16 mouse cellular contexts compared by ENCODE assay signal in genomic region chr6:87921201-87921600, GRCm38 (mm10). TPM values are rescaled to one million over a fixed set of nuclear protein-coding genes. Genes with fewer than 3 reads are reported as not detected.
DNase-seq lines count a peak whose midpoint lies in the region.
"Had no signal": no experiment of that assay in that cellular context is flagged by ENCODE, and none has a peak within 500 bp of the region (broad histone marks: within the 10 kb centered on the region; RNA-seq: fewer than 3 reads in every experiment).

No protein-coding gene starts in this region.

- peak; percentile 48 for DNase-seq in thymus, postnatal 0 days (ENCODE audit: low spot score)
- no peak for DNase-seq in thymus, postnatal 36 days
- DNase-seq in CD4-positive helper T cell, adult 2 months (ENCODE audit: low read depth, low spot score), result peak; percentile 56
- peak; percentile 37 for DNase-seq in T-cell, adult 2 months (ENCODE audit: low spot score)
- no peak for DNase-seq in frontal cortex, adult 2 months (ENCODE audit: extremely low spot score in 1 of 2, low spot score in 1 of 2)
- no peak for DNase-seq in ovary, adult 18-20 months (ENCODE audit: low spot score)
- DNase-seq: adrenal gland, adult 2 months; adrenal gland, postnatal 10 days; adrenal gland, postnatal 25 days; cerebellum, adult 11 months; cerebellum, adult 18-20 months; cerebellum, adult 8-10 months; cerebellum, adult 9-11 months; cerebellum, postnatal 14 days; cerebellum, postnatal 36 days; embryo, embryonic 11 days had no signal

RNA-seq across cellular contexts. Expression of gene Hmces, which starts 7.5 kb away (rescaled TPM):
- polyA plus RNA-seq in thymus, postnatal 0 days (2015; fragmentation: Nextera tagmentation; extraction: Ambion mirVana), result 49.3 and 50.0 TPM in 2 replicates
- 42.2 and 43.0 TPM in 2 replicates for polyA plus RNA-seq in frontal cortex, adult 2 months (2012; rRNA removed)

RNA-seq across cellular contexts. Expression of gene Copg1, which starts 33.6 kb away (rescaled TPM):
- 75.0 and 75.5 TPM in 2 replicates for polyA plus RNA-seq in thymus, postnatal 0 days (2015; fragmentation: Nextera tagmentation; extraction: Ambion mirVana)
- polyA plus RNA-seq in frontal cortex, adult 2 months (2012; rRNA removed), result 170 TPM in 2 replicates

Comparison
In these comparisons a context has a peak if more than half of its experiments do, and no peak if none do; other contexts are left out.
1. DNase-seq: peak in thymus, postnatal 0 days (single experiment), CD4-positive helper T cell, adult 2 months (single experiment) and T-cell, adult 2 months (single experiment); none in thymus, postnatal 36 days (0 of 2), frontal cortex, adult 2 months (0 of 2) and ovary, adult 18-20 months (single experiment).